Mouse (Mus musculus) MEL (cell line): ENCODE measurements around the gene Rell1.

ENCODE experiments used
- BHLHE40 ChIP-seq: IDR thresholded peaks from 2 replicates; pipeline ENCODE4 v1.6.1; 2012; ENCODE audit warnings: low read depth, mild to moderate bottlenecking, inconsistent platforms, low read length, improper control_type of control experiment, borderline replicate concordance
- CHD2 ChIP-seq: IDR thresholded peaks from 2 replicates; pipeline ENCODE4 v1.6.1; 2011; ENCODE audit warnings: low read length, improper control_type of control experiment
- GATA1 ChIP-seq: IDR thresholded peaks from 2 replicates; pipeline ENCODE4 v1.6.1; 2011; ENCODE audit warnings: low read depth, low read length, improper control_type of control experiment
- KAT2A ChIP-seq: conservative IDR thresholded peaks from 2 replicates; pipeline ENCODE4 v1.6.1; 2012; ENCODE audit warnings: low read depth, low read length, improper control_type of control experiment, inconsistent platforms
- MAX ChIP-seq: IDR thresholded peaks from 2 replicates; pipeline ENCODE4 v1.6.1; 2011; ENCODE audit warnings: low read length, improper control_type of control experiment
- MAZ ChIP-seq: IDR thresholded peaks from 2 replicates; pipeline ENCODE4 v1.6.1; 2012; ENCODE audit warnings: low read depth, mild to moderate bottlenecking, inconsistent platforms, low read length, improper control_type of control experiment
- MEF2A ChIP-seq: IDR thresholded peaks from 2 replicates; pipeline ENCODE4 v1.6.1; 2014; ENCODE audit warnings: low read depth, mild to moderate bottlenecking, inconsistent platforms, low read length, improper control_type of control experiment; ENCODE audit not compliant: poor library complexity, insufficient replicate concordance, severe bottlenecking; ENCODE audit errors: extremely low read depth
- MYC ChIP-seq: IDR thresholded peaks from 2 replicates; pipeline ENCODE4 v1.6.1; 2011; ENCODE audit warnings: low read depth, mild to moderate bottlenecking, low read length, improper control_type of control experiment, moderate library complexity
- NRF1 ChIP-seq: IDR thresholded peaks from 2 replicates; pipeline ENCODE4 v1.6.1; 2014; ENCODE audit warnings: low read depth, mild to moderate bottlenecking, inconsistent platforms, low read length, improper control_type of control experiment, moderate library complexity; ENCODE audit not compliant: poor library complexity, insufficient read depth, severe bottlenecking
- POLR2A ChIP-seq, 2 experiments: IDR thresholded peaks; 2 replicates each; pipeline ENCODE4 v1.6.1; 2011 to 2012; ENCODE audit warnings: low read length in 2 of 2, mild to moderate bottlenecking in 2 of 2, control low read depth in 1 of 2, improper control_type of control experiment in 1 of 2, low read depth in 1 of 2, moderate library complexity in 1 of 2; ENCODE audit not compliant: control insufficient read depth in 1 of 2, insufficient read depth in 1 of 2, poor library complexity in 1 of 2
- POLR2AphosphoS5 ChIP-seq: IDR thresholded peaks from 2 replicates; pipeline ENCODE4 v1.6.1; 2012; ENCODE audit warnings: low read depth, borderline replicate concordance, mild to moderate bottlenecking, inconsistent platforms, low read length, moderate library complexity, mixed read lengths
- SMC3 ChIP-seq: IDR thresholded peaks from 2 replicates; pipeline ENCODE4 v1.6.1; 2011; ENCODE audit warnings: low read depth, low read length, improper control_type of control experiment
- UBTF ChIP-seq: IDR thresholded peaks from 2 replicates; pipeline ENCODE4 v1.6.1; 2012; ENCODE audit warnings: low read depth, mild to moderate bottlenecking, inconsistent platforms, low read length, improper control_type of control experiment, moderate library complexity, borderline replicate concordance; ENCODE audit not compliant: insufficient read depth
- ZMIZ1 ChIP-seq: IDR thresholded peaks from 2 replicates; pipeline ENCODE4 v1.6.1; 2012; ENCODE audit warnings: low read depth, mild to moderate bottlenecking, inconsistent platforms, low read length, improper control_type of control experiment, moderate library complexity

- TF ChIP-seq POLR2A (IDR thresholded peaks at IDR 0.05; ENCODE audit: control insufficient read depth in 1 of 2, insufficient read depth in 1 of 2, low read depth in 1 of 2, low read length in 2 of 2, poor library complexity in 1 of 2) (no peak), BHLHE40 (no peak), MAZ (no peak), NRF1 (no peak), MEF2A (no peak), GATA1 (no peak), SMC3 (no peak), KAT2A (no peak), MAX (no peak), CHD2 (no peak), POLR2AphosphoS5 (no peak), UBTF (no peak), ZMIZ1 (no peak), MYC (no peak)
Observed at GRCm38 (mm10) chr5:63867421-63867820, 101.3 kb downstream of the Rell1 start.
